Mouse (Mus musculus) liver, adult 2 months (tissue): ENCODE results near the gene Timm17a. TPM values are rescaled to one million over a fixed set of nuclear protein-coding genes. Genes with fewer than 3 reads are reported as not detected.

ENCODE experiments used
- DNase-seq: peaks from one replicate; pipeline ENCODE4 v3.0.0-alpha.2; 2011; ENCODE audit warnings: low read depth, low spot score; ENCODE audit errors: extremely low read depth
- H3K27ac ChIP-seq: fragments of 200-500 bp; replicated peaks from 2 replicates; pipeline ENCODE4 v1.5.1; 2012; ENCODE audit warnings: low read depth, mild to moderate bottlenecking, control low read depth, inconsistent platforms, low read length; ENCODE audit not compliant: insufficient read depth
- H3K27me3 ChIP-seq: fragments of 200-500 bp; 2 replicates; pipeline ENCODE4 v1.6.1; 2012; ENCODE audit warnings: mild to moderate bottlenecking, moderate library complexity, low read length, inconsistent platforms; ENCODE audit not compliant: control insufficient read depth, insufficient read depth
- H3K36me3 ChIP-seq: fragments of 200-500 bp; 2 replicates; pipeline ENCODE4 v1.6.1; 2012; ENCODE audit warnings: low read length, inconsistent platforms; ENCODE audit not compliant: control insufficient read depth, insufficient read depth
- H3K4me1 ChIP-seq: fragments of 200-500 bp; 2 replicates; pipeline ENCODE4 v1.6.1; 2011; ENCODE audit warnings: low read length; ENCODE audit not compliant: control insufficient read depth, insufficient read depth
- H3K4me3 ChIP-seq: fragments of 200-500 bp; 2 replicates; pipeline ENCODE4 v1.5.1; 2011; ENCODE audit warnings: low read depth, mild to moderate bottlenecking, control low read depth, low read length, moderate library complexity; ENCODE audit not compliant: insufficient read depth
- H3K79me2 ChIP-seq: fragments of 200-500 bp; 2 replicates; pipeline ENCODE4 v1.6.1; 2012; ENCODE audit warnings: inconsistent platforms, mild to moderate bottlenecking, low read length, moderate library complexity; ENCODE audit not compliant: control insufficient read depth, insufficient read depth
- H3K9ac ChIP-seq: fragments of 200-500 bp; 2 replicates; pipeline ENCODE4 v1.6.1; 2012; ENCODE audit warnings: low read depth, mild to moderate bottlenecking, control low read depth, inconsistent platforms, low read length
- CTCF ChIP-seq: fragments of 200-500 bp; IDR thresholded peaks from 2 replicates; pipeline ENCODE4 v1.5.1; 2011; ENCODE audit warnings: low read depth, low read length, control low read depth
- POLR2A ChIP-seq: fragments of 200-500 bp; IDR thresholded peaks from 2 replicates; pipeline ENCODE4 v1.6.1; 2011; ENCODE audit warnings: low read length, control low read depth; ENCODE audit not compliant: insufficient read depth; ENCODE audit errors: extremely low read depth
- WGBS: fragments of 180-500 bp; shearing (Covaris S2); methylation state at CpG from one replicate; pipeline ENCODE4 v1.1.7; 2018; 5-methylcytosine and 5-hydroxymethylcytosine counted together
- polyA plus RNA-seq: library from polyadenylated mRNA; depleted of rRNA; stranded (reverse); fragments of >200 nt; gene quantifications from 2 replicates; pipeline ENCODE4 v1.2.3, GENCODE M21; 2012
- total RNA-seq: library from RNA; depleted of rRNA; stranded (reverse); fragments of >200 nt; gene quantifications from 2 replicates; pipeline ENCODE4 v1.2.3, GENCODE M21; 2014

The Timm17a gene
- total and polyA plus RNA-seq, 2 experiments, result 22.0 to 34.3 TPM

- H3K27me3 ChIP-seq, result peaks cover 4% of the 10 kb centered on the region; the same call in 1 of the 2 replicates
- 35% methylated on average over 8 of the region's 8 CpGs for WGBS
- no peaks in the 10 kb centered on the region for H3K36me3 ChIP-seq
- no peak for DNase-seq
- H3K4me1 ChIP-seq, result no peaks in the 10 kb centered on the region
- TF ChIP-seq CTCF, result no peak
- no peak for TF ChIP-seq POLR2A
- no peak within 1 kb of the TSS for H3K27ac ChIP-seq
- H3K4me3 ChIP-seq, result peak within 1 kb of the TSS; percentile 24; the same call in 1 of the 2 replicates
- H3K9ac ChIP-seq, result no peak within 1 kb of the TSS
- no peaks in the 10 kb centered on the region for H3K79me2 ChIP-seq
These were observed 11.0 kb upstream of the Timm17a start, which contains the start of gene Lmod1 for GRCm38 (mm10) chr1:135324571-135324970. Lmod1 (plus strand) TSS chr1:135324807.

- Histone ChIP-seq H3K4me3 (no peak overlapping the region), H3K9ac (no peak overlapping the region), H3K79me2 (no peaks in the 10 kb centered on the region), H3K36me3 (no peaks in the 10 kb centered on the region), H3K27ac (no peak overlapping the region), H3K27me3 (peaks cover 4% of the 10 kb centered on the region; the same call in 1 of the 2 replicates), H3K4me1 (no peaks in the 10 kb centered on the region)
- TF ChIP-seq POLR2A, result no peak
- no peak for TF ChIP-seq CTCF
- 71% methylated on average over 7 of the region's 7 CpGs for WGBS
- DNase-seq, result peak; percentile 46
These were observed 9.9 kb upstream of the Timm17a start for GRCm38 (mm10) chr1:135323367-135323901.

GRCm38 (mm10) chr1:135312201-135312600 lies 1.4 kb downstream of the Timm17a start:
- no peak overlapping the region for H3K4me3 ChIP-seq
- WGBS, result 55% methylated on average over 4 of the region's 4 CpGs
- no peak overlapping the region for H3K9ac ChIP-seq
- TF ChIP-seq POLR2A (no peak), CTCF (no peak)
- H3K36me3 ChIP-seq, result peaks cover 16% of the 10 kb centered on the region
- peaks cover 9% of the 10 kb centered on the region for H3K4me1 ChIP-seq
- DNase-seq, result peak; percentile 7
- H3K79me2 ChIP-seq, result peaks cover 21% of the 10 kb centered on the region; the same call in 1 of the 2 replicates
- H3K27me3 ChIP-seq, result no peaks in the 10 kb centered on the region
- H3K27ac ChIP-seq, result peak overlapping the region; percentile 44; the same call in 1 of the 2 replicates

- Histone ChIP-seq H3K36me3 (peaks cover 22% of the 10 kb centered on the region), H3K4me3 (no peak overlapping the region), H3K27me3 (no peaks in the 10 kb centered on the region), H3K9ac (no peak overlapping the region), H3K4me1 (peaks cover 9% of the 10 kb centered on the region), H3K79me2 (peaks cover 21% of the 10 kb centered on the region; the same call in 1 of the 2 replicates), H3K27ac (peak overlapping the region; percentile 6; the same call in 1 of the 2 replicates)
- TF ChIP-seq POLR2A (no peak), CTCF (no peak)
- WGBS, result 24% methylated on average over 6 of the region's 6 CpGs
- peak; percentile 96 for DNase-seq
These were observed 2.2 kb downstream of the Timm17a start for GRCm38 (mm10) chr1:135311356-135311755.

- no peak overlapping the region for H3K4me3 ChIP-seq
- no peaks in the 10 kb centered on the region for H3K27me3 ChIP-seq
- H3K9ac ChIP-seq, result no peak overlapping the region
- DNase-seq, result no peak
- no peaks in the 10 kb centered on the region for H3K4me1 ChIP-seq
- no peaks in the 10 kb centered on the region for H3K79me2 ChIP-seq
- no peak overlapping the region for H3K27ac ChIP-seq
- no peak for TF ChIP-seq CTCF
- no peak for TF ChIP-seq POLR2A
- WGBS, result 94% methylated on average over 5 of the region's 5 CpGs
- H3K36me3 ChIP-seq, result peaks cover 6% of the 10 kb centered on the region
These were observed 22.7 kb downstream of the Timm17a start for GRCm38 (mm10) chr1:135290908-135291307.

GRCm38 (mm10) chr1:135286311-135286710 lies 27.3 kb downstream of the Timm17a start:
- no peaks in the 10 kb centered on the region for H3K27me3 ChIP-seq
- H3K27ac ChIP-seq, result no peak overlapping the region
- H3K4me1 ChIP-seq, result peaks cover 7% of the 10 kb centered on the region
- DNase-seq, result no peak
- no peak overlapping the region for H3K4me3 ChIP-seq
- no peaks in the 10 kb centered on the region for H3K36me3 ChIP-seq
- TF ChIP-seq POLR2A (no peak), CTCF (no peak)
- WGBS, result 85% methylated on average over 2 of the region's 2 CpGs
- no peak overlapping the region for H3K9ac ChIP-seq
- H3K79me2 ChIP-seq, result no peaks in the 10 kb centered on the region
